Mouse (Mus musculus) MEL (cell line): Measurements from ENCODE around the gene Atxn10. TPM values are rescaled to one million over a fixed set of nuclear protein-coding genes. Genes with fewer than 3 reads are reported as not detected.

ENCODE experiments used
- DNase-seq: peaks from one replicate; pipeline ENCODE4 v3.0.0; 2011; ENCODE audit warnings: low read depth, low spot score
- H3K27ac ChIP-seq: 2 replicates; pipeline ENCODE4 v1.5.1; 2012; ENCODE audit warnings: low read depth, mild to moderate bottlenecking, control low read depth, low read length, moderate library complexity; ENCODE audit not compliant: control insufficient read depth
- H3K27me3 ChIP-seq, 2 experiments: fragments of 150-350 bp in 1 of 2; sonication (generic) in 1 of 2; 2 replicates each; pipeline ENCODE4 v1.6.1; 2012; ENCODE audit warnings: low read length in 2 of 2, mild to moderate bottlenecking in 2 of 2, improper control_type of control experiment in 1 of 2, moderate library complexity in 1 of 2; ENCODE audit not compliant: insufficient read depth in 2 of 2, control insufficient read depth in 1 of 2
- H3K36me3 ChIP-seq, 2 experiments: 2 replicates each; pipeline ENCODE4 v1.6.1; 2012 to 2014; ENCODE audit warnings: low read length in 2 of 2, improper control_type of control experiment in 1 of 2, inconsistent platforms in 1 of 2, mild to moderate bottlenecking in 1 of 2; ENCODE audit not compliant: insufficient read depth in 2 of 2, control insufficient read depth in 1 of 2
- H3K4me1 ChIP-seq, 2 experiments: fragments of 150-350 bp in 1 of 2; sonication (generic) in 1 of 2; 2 replicates each; pipeline ENCODE4 v1.6.1; 2012; ENCODE audit warnings: low read length in 2 of 2, improper control_type of control experiment in 1 of 2, mild to moderate bottlenecking in 1 of 2; ENCODE audit not compliant: insufficient read depth in 2 of 2, control insufficient read depth in 1 of 2
- H3K4me3 ChIP-seq, 2 experiments: fragments of 150-350 bp in 1 of 2; sonication (generic) in 1 of 2; 2 replicates each; pipeline ENCODE4 v1.5.1; 2012; ENCODE audit warnings: low read depth in 2 of 2, low read length in 2 of 2, mild to moderate bottlenecking in 2 of 2, moderate library complexity in 2 of 2, control low read depth in 1 of 2, improper control_type of control experiment in 1 of 2; ENCODE audit not compliant: control insufficient read depth in 1 of 2, insufficient read depth in 1 of 2
- H3K79me2 ChIP-seq: 2 replicates; pipeline ENCODE4 v1.6.1; 2012; ENCODE audit warnings: mild to moderate bottlenecking, low read length, moderate library complexity; ENCODE audit not compliant: control insufficient read depth, poor library complexity, insufficient read depth
- H3K9ac ChIP-seq: 2 replicates; pipeline ENCODE4 v1.6.1; 2012; ENCODE audit warnings: low read depth, mild to moderate bottlenecking, control low read depth, low read length, moderate library complexity; ENCODE audit not compliant: control insufficient read depth, poor library complexity, severe bottlenecking
- H3K9me3 ChIP-seq: fragments of 150-350 bp; sonication (generic); replicated peaks from 2 replicates; pipeline ENCODE4 v1.6.1; 2012; ENCODE audit warnings: mild to moderate bottlenecking, low read length, improper control_type of control experiment, moderate library complexity; ENCODE audit not compliant: insufficient read depth
- BHLHE40 ChIP-seq: IDR thresholded peaks from 2 replicates; pipeline ENCODE4 v1.6.1; 2012; ENCODE audit warnings: low read depth, mild to moderate bottlenecking, inconsistent platforms, low read length, improper control_type of control experiment, borderline replicate concordance
- CHD1 ChIP-seq: IDR thresholded peaks from 2 replicates; pipeline ENCODE4 v1.6.1; 2012; ENCODE audit warnings: low read depth, mild to moderate bottlenecking, inconsistent platforms, low read length, improper control_type of control experiment
- EP300 ChIP-seq, 2 experiments: IDR thresholded peaks; 2 replicates each; pipeline ENCODE4 v1.6.1; 2011; ENCODE audit warnings: improper control_type of control experiment in 2 of 2, low read length in 2 of 2, low read depth in 1 of 2, mild to moderate bottlenecking in 1 of 2
- GABPA ChIP-seq: IDR thresholded peaks from 2 replicates; pipeline ENCODE4 v1.6.1; 2012; ENCODE audit warnings: low read depth, mild to moderate bottlenecking, inconsistent platforms, low read length, improper control_type of control experiment, moderate library complexity
- GATA1 ChIP-seq: IDR thresholded peaks from 2 replicates; pipeline ENCODE4 v1.6.1; 2011; ENCODE audit warnings: low read depth, low read length, improper control_type of control experiment
- KAT2A ChIP-seq: conservative IDR thresholded peaks from 2 replicates; pipeline ENCODE4 v1.6.1; 2012; ENCODE audit warnings: low read depth, low read length, improper control_type of control experiment, inconsistent platforms
- MAZ ChIP-seq: IDR thresholded peaks from 2 replicates; pipeline ENCODE4 v1.6.1; 2012; ENCODE audit warnings: low read depth, mild to moderate bottlenecking, inconsistent platforms, low read length, improper control_type of control experiment
- MEF2A ChIP-seq: IDR thresholded peaks from 2 replicates; pipeline ENCODE4 v1.6.1; 2014; ENCODE audit warnings: low read depth, mild to moderate bottlenecking, inconsistent platforms, low read length, improper control_type of control experiment; ENCODE audit not compliant: poor library complexity, insufficient replicate concordance, severe bottlenecking; ENCODE audit errors: extremely low read depth
- MYB ChIP-seq: IDR thresholded peaks from 2 replicates; pipeline ENCODE4 v1.6.1; 2011; ENCODE audit warnings: mild to moderate bottlenecking, low read depth, low read length, improper control_type of control experiment
- MYC ChIP-seq: IDR thresholded peaks from 2 replicates; pipeline ENCODE4 v1.6.1; 2011; ENCODE audit warnings: low read depth, mild to moderate bottlenecking, low read length, improper control_type of control experiment, moderate library complexity
- NELFE ChIP-seq: IDR thresholded peaks from 2 replicates; pipeline ENCODE4 v1.6.1; 2011; ENCODE audit warnings: low read depth, low read length, improper control_type of control experiment
- POLR2A ChIP-seq, 2 experiments: IDR thresholded peaks; 2 replicates each; pipeline ENCODE4 v1.6.1; 2011 to 2012; ENCODE audit warnings: low read length in 2 of 2, mild to moderate bottlenecking in 2 of 2, control low read depth in 1 of 2, improper control_type of control experiment in 1 of 2, low read depth in 1 of 2, moderate library complexity in 1 of 2; ENCODE audit not compliant: control insufficient read depth in 1 of 2, insufficient read depth in 1 of 2, poor library complexity in 1 of 2
- POLR2AphosphoS5 ChIP-seq: IDR thresholded peaks from 2 replicates; pipeline ENCODE4 v1.6.1; 2012; ENCODE audit warnings: low read depth, borderline replicate concordance, mild to moderate bottlenecking, inconsistent platforms, low read length, moderate library complexity, mixed read lengths
- RAD21 ChIP-seq: IDR thresholded peaks from 2 replicates; pipeline ENCODE4 v1.6.1; 2011; ENCODE audit warnings: mild to moderate bottlenecking, low read depth, low read length, improper control_type of control experiment
- RCOR1 ChIP-seq: IDR thresholded peaks from 2 replicates; pipeline ENCODE4 v1.6.1; 2012; ENCODE audit warnings: low read depth, mild to moderate bottlenecking, inconsistent platforms, low read length, improper control_type of control experiment
- TAL1 ChIP-seq: IDR thresholded peaks from 2 replicates; pipeline ENCODE4 v1.6.1; 2012; ENCODE audit warnings: mild to moderate bottlenecking, inconsistent platforms, low read length, moderate library complexity, mixed read lengths
- TBP ChIP-seq: IDR thresholded peaks from 2 replicates; pipeline ENCODE4 v1.8.0; 2011; ENCODE audit warnings: low read depth, low read length, improper control_type of control experiment
- UBTF ChIP-seq: IDR thresholded peaks from 2 replicates; pipeline ENCODE4 v1.6.1; 2012; ENCODE audit warnings: low read depth, mild to moderate bottlenecking, inconsistent platforms, low read length, improper control_type of control experiment, moderate library complexity, borderline replicate concordance; ENCODE audit not compliant: insufficient read depth
- USF1 ChIP-seq: IDR thresholded peaks from 2 replicates; pipeline ENCODE4 v1.6.1; 2014; ENCODE audit warnings: low read depth, mild to moderate bottlenecking, inconsistent platforms, low read length, improper control_type of control experiment, moderate library complexity
- USF2 ChIP-seq, 2 experiments: IDR thresholded peaks; 2 replicates each; pipeline ENCODE4 v1.6.1; 2011 to 2012; ENCODE audit warnings: improper control_type of control experiment in 2 of 2, low read length in 2 of 2, borderline replicate concordance in 1 of 2, inconsistent platforms in 1 of 2, low read depth in 1 of 2, mild to moderate bottlenecking in 1 of 2; ENCODE audit not compliant: insufficient read depth in 1 of 2
- ZKSCAN1 ChIP-seq: IDR thresholded peaks from 2 replicates; pipeline ENCODE4 v1.6.1; 2012; ENCODE audit warnings: low read depth, mild to moderate bottlenecking, inconsistent platforms, low read length, improper control_type of control experiment, moderate library complexity
- ZMIZ1 ChIP-seq: IDR thresholded peaks from 2 replicates; pipeline ENCODE4 v1.6.1; 2012; ENCODE audit warnings: low read depth, mild to moderate bottlenecking, inconsistent platforms, low read length, improper control_type of control experiment, moderate library complexity
- ZNF384 ChIP-seq: IDR thresholded peaks from 2 replicates; pipeline ENCODE4 v1.6.1; 2012; ENCODE audit warnings: low read depth, mild to moderate bottlenecking, inconsistent platforms, low read length, improper control_type of control experiment
- polyA plus RNA-seq, 2 experiments: library from polyadenylated mRNA; stranded (reverse) in 1 of 2; unstranded in 1 of 2; fragments of >175 nt in 1 of 2; fragments of >200 nt in 1 of 2; gene quantifications; 2 replicates each; pipeline versions ENCODE4 v1.2.1 to v1.2.4; 2012; ENCODE audit warnings: low replicate concordance in 2 of 2, low read depth in 1 of 2; ENCODE audit not compliant: insufficient read length in 2 of 2, insufficient read depth in 1 of 2, missing spikeins in 1 of 2
- total RNA-seq: library from RNA; depleted of rRNA; stranded (reverse); fragments of 300-350 nt; gene quantifications from 2 replicates; pipeline ENCODE4 v1.2.3, GENCODE M21; 2012

The Atxn10 gene
- total and polyA plus RNA-seq, 3 experiments, result 24.5 to 75.6 (median 45.0) TPM

DNA sequence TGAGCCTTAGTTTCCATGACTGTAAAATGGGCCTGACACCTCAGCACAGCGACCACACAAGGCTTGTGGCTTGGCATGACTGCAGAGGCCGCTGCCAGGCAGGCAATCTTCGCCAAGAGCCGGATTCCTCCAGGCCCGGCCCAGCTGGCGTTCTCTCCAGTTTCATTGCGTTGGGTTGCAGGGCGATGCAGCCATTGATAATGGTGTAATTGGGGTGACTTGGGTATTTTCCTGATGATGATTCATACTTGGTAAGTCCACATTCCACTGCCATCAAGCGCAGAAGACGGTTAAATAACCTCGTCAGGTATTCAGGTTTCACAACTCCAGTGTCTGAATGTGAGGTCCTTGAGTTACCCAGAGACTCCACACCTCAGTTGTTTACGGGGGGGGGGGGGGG lies 143.3 kb downstream of the Atxn10 start:
- no peaks in the 10 kb centered on the region for H3K4me1 ChIP-seq
- H3K9ac ChIP-seq, result no peak overlapping the region
- TF ChIP-seq NELFE (no peak), TBP (no peak), MAZ (no peak), MYC (no peak), ZKSCAN1 (no peak), MYB (no peak), USF1 (no peak), POLR2A (IDR thresholded peaks at IDR 0.05; ENCODE audit: control insufficient read depth in 1 of 2, insufficient read depth in 1 of 2, low read depth in 1 of 2, low read length in 2 of 2, poor library complexity in 1 of 2) (no peak), GABPA (no peak), RCOR1 (no peak), USF2 (IDR thresholded peaks at IDR 0.05; ENCODE audit: borderline replicate concordance in 1 of 2, insufficient read depth in 1 of 2, low read depth in 1 of 2, low read length in 2 of 2) (no peak)
- no peak for DNase-seq
- no peaks in the 10 kb centered on the region for H3K9me3 ChIP-seq
- H3K27ac ChIP-seq, result no peak overlapping the region
- H3K79me2 ChIP-seq, result no peaks in the 10 kb centered on the region
- no peak overlapping the region for H3K4me3 ChIP-seq
- no peaks in the 10 kb centered on the region for H3K27me3 ChIP-seq
- no peaks in the 10 kb centered on the region for H3K36me3 ChIP-seq

DNA sequence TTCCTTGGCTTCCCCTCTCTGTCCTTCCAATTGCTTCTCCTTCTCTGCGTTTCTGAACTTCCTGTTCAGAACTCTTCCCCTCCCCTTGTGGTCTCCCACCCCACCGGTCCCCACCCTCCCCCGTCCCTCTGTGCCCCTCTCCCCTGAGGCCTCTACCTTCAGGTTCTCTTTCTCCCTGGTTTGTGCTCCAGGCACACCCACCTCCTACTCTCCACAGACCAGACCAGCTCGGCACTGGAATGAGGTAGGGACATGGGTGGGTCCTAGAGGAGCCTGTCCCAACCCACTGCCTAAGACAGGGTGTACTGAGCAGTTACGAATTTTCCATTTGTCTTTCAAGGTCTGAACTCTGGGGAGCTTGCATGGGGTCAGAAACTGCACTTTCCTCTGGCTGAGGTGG lies 143.9 kb downstream of the Atxn10 start:
- no peaks in the 10 kb centered on the region for H3K27me3 ChIP-seq
- no peaks in the 10 kb centered on the region for H3K36me3 ChIP-seq
- no peaks in the 10 kb centered on the region for H3K4me1 ChIP-seq
- H3K9ac ChIP-seq, result no peak overlapping the region
- H3K79me2 ChIP-seq, result no peaks in the 10 kb centered on the region
- no peak overlapping the region for H3K4me3 ChIP-seq
- TF ChIP-seq BHLHE40 (no peak), TAL1 (no peak), EP300 (IDR thresholded peaks at IDR 0.05; ENCODE audit: low read depth in 1 of 2, low read length in 2 of 2) (no peak), NELFE (no peak), ZKSCAN1 (no peak), USF2 (IDR thresholded peaks at IDR 0.05; ENCODE audit: borderline replicate concordance in 1 of 2, insufficient read depth in 1 of 2, low read depth in 1 of 2, low read length in 2 of 2) (no peak)
- TF ChIP-seq, all 39 proteins: peak for 0
- Histone ChIP-seq H3K9me3 (no peaks in the 10 kb centered on the region), H3K27ac (no peak overlapping the region)
- no peak for DNase-seq

DNA sequence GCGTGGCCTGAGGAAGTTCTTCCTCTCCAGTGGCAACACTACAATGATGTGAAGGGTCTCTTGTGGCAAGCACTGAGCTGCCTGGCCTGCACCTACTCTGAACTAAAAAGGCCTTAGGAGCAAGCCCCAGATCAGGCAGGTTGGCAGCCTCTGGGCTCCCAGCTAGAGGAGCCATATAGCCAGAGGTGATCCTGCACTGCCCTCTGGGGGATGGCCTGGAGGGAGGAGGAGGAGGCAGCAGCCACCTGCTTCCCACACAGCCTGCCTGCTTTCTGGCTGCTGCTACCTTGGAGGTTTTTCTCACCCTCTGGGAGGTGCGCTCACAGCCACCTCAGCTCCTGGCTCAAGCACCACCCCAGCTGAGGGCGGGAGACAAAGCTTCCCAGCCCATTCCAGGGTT lies 144.6 kb downstream of the Atxn10 start:
- no peak overlapping the region for H3K27ac ChIP-seq
- no peak for DNase-seq
- no peaks in the 10 kb centered on the region for H3K9me3 ChIP-seq
- H3K4me1 ChIP-seq, result no peaks in the 10 kb centered on the region
- H3K79me2 ChIP-seq, result no peaks in the 10 kb centered on the region
- no peak overlapping the region for H3K4me3 ChIP-seq
- no peaks in the 10 kb centered on the region for H3K27me3 ChIP-seq
- H3K9ac ChIP-seq, result no peak overlapping the region
- H3K36me3 ChIP-seq, result no peaks in the 10 kb centered on the region
- TF ChIP-seq EP300 (IDR thresholded peaks at IDR 0.05; ENCODE audit: low read depth in 1 of 2, low read length in 2 of 2), result no peak
- TF ChIP-seq ZNF384, result no peak
- no peak for TF ChIP-seq ZMIZ1
- no peak for TF ChIP-seq RAD21
- TF ChIP-seq TBP, result no peak
- no peak for TF ChIP-seq MAZ
- no peak for TF ChIP-seq CHD1
- no peak for TF ChIP-seq GATA1
- no peak for TF ChIP-seq TAL1
- TF ChIP-seq POLR2A (IDR thresholded peaks at IDR 0.05; ENCODE audit: control insufficient read depth in 1 of 2, insufficient read depth in 1 of 2, low read depth in 1 of 2, low read length in 2 of 2, poor library complexity in 1 of 2), result no peak
- TF ChIP-seq KAT2A, result no peak
- no peak for TF ChIP-seq GABPA
- TF ChIP-seq MEF2A, result no peak
- no peak for TF ChIP-seq ZKSCAN1
- TF ChIP-seq POLR2AphosphoS5, result no peak
- no peak for TF ChIP-seq BHLHE40
- no peak for TF ChIP-seq UBTF
- no peak for TF ChIP-seq USF2 (IDR thresholded peaks at IDR 0.05; ENCODE audit: borderline replicate concordance in 1 of 2, insufficient read depth in 1 of 2, low read depth in 1 of 2, low read length in 2 of 2)
